Mouse (Mus musculus): ENCODE results near the gene Rsrp1.
"Not testable (repeated sequence)": the region's sequence is repeated elsewhere in the genome, so short reads cannot be mapped to it uniquely, and the experiment has no call there.

Gene Rsrp1

DNA sequence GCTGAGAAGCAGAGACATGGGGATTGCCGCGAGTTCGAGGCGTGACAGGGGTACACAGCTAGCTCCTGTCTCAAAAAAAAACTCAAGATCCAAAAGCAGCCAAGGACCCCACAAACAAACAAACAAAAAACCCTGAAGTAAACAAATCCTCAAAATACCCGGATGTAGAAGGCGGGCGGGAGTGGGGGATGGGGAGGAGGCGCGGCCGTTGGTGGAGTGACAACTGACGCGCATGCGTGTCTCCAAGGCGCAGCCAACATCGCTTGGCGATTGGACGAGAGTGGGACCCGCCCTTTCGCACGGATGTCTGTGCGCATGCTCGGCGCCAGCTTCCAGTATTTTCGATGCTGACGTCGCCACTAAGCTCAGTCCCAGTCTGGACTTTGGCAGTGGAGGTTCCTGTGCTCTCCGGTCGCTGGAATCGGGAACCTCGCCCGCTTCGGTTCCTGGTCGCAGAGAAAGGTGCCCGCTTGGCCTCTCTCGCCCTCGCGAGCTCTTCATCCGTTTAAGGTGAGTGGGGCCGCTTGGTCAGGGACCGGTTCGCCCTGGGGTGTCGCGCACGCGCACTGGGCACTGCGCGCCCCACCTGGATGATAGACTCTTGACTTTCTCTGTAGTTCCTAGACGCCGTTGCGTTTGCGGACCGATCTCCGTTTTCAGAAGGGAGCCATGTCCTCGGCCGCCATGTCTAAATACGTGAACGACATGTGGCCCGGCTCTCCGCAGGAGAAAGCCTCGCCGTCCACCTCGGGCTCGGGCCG lies at the start of gene Rsrp1:
Rsrp1 (plus strand) TSS at position 335 of the 761 bp plus-strand sequence.
- peak; percentile 95 for DNase-seq (ENCODE audit: low read depth)

GRCm38 (mm10) chr4:134876171-134876570 lies 47.2 kb upstream of the Rsrp1 start:
- DNase-seq (ENCODE audit: low read depth): no peak

DNA sequence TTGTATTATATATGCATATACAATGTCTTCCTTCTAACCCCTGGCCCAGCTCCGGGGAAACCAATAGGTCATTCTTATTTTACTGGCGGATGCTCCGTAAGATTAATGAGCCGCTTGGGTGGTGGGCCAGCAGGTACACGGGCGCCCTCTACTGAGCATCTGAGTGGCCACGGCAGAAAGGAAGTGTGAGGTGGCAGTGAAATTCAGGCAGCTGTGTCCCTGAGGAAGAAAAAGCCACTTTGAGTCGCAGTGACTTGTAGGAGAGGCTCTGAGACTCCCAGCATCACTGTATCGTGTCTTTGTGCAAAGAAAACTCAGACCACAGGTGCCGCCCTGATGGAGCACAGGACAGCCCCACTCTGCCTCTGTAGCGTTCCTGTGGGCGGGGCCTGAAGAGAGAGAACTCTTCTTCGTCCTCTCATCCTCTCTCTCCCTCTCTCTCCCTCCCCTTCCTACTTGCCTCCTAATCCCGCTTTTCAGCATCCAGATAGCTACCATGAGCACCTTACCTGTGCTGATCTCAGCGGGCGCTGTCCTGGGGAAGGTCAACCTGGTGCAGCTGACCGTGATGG lies 43.9 kb upstream of the Rsrp1 start:
- peak; percentile 56 for DNase-seq (ENCODE audit: low read depth)

DNA sequence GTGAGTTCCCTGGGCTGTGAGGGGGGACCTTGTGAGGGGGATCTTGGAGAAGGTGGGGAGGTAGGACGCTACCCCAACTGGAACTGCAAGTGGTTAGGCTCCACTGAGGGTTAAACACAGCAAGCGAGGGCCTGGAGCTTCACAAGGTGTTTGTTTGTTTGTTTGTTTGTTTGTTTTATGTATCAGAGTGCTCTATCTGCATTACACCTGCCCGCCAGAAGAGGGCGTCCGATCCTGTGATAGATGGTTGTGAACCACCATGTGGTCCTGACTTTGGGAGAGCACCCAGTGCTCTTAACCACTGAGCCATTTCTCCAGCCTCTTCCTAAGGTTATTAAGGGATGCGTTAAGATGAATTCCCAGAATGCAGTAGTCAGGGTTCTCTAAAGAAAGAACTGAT lies 43.4 kb upstream of the Rsrp1 start:
- no peak for DNase-seq (ENCODE audit: low read depth)

GRCm38 (mm10) chr4:134883266-134883665 lies 40.1 kb upstream of the Rsrp1 start:
- peak; percentile 44 for DNase-seq (ENCODE audit: low read depth)

DNA sequence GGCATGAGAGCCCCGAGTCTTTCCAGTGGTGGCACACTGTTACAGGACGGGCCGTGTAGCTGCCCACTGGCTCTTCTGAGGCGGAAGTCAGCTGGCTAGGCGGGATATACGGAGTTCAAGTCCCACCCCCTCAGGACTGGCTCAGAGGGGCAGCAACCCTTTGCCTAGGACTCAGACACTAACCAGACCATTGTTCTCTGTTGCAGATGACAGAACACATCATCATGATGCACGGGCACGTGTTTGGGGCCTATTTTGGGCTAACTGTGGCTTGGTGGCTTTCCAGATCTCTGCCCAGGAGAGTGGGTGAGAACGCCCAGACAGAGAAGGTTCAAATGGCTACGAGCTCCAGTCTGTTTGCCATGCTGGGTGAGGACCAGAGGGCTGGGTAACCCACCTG lies 39.6 kb upstream of the Rsrp1 start:
- DNase-seq (ENCODE audit: low read depth): no peak

DNA sequence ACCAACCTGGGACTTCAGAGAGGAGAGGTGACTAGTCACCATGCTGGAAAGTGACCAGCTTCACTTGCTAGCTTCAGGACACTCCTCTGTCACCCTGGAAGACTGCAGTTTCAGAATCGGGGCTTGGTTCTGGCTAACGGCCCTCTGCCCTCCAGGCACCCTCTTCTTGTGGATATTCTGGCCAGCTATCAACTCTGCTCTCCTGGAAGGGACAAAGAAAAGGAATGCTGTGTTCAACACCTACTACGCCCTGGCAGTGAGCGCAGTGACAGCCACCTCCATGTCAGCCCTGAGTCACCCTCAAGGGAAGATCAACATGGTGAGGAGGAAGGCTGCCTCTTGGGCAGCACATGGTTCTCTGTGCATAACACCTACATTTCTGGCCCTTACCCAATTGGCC lies 39.0 kb upstream of the Rsrp1 start:
- no peak for DNase-seq (ENCODE audit: low read depth)

GRCm38 (mm10) chr4:134892096-134892495 lies 31.3 kb upstream of the Rsrp1 start:
- no peak for DNase-seq (ENCODE audit: low read depth)

DNA sequence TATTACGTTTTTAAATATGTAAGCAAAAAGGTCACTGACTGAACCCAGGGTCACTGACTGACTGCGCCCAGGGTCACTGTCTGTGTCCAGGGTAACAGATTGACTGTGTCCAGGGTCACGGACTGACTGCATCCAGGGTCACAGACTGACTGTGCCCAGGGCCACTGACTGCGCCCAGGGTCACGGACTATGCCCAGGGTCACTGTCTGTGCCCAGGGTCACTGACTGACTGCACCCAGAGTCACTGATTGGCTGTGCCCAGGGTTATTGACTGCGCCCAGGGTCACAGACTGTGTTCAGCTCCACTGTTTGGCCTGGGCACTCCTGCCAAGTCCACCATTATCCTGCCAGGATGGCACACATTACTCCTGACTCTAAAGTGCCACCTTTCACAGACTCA lies 26.1 kb upstream of the Rsrp1 start:
- DNase-seq (ENCODE audit: low read depth): no peak

GRCm38 (mm10) chr4:134901126-134901525 lies 22.3 kb upstream of the Rsrp1 start:
- DNase-seq (ENCODE audit: low read depth): no peak

DNA sequence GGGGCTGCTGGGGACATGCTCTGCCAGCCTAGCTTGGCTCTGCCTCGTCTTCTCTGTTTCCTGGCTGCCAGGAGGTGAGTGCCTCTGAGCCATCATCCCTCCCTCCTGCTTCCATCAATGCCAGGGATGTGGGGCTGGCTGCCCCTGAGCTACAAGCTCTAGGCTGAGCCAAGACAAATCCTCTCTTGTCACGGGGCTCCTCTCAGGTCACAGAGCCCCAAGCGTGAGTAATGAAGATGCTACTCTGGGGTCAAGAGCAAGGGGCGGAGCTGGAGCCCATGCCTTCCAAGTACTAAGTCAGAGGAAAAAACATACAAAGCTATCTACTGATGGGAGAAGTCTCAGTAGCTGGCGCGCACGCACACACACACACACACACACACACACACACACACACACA lies 20.3 kb upstream of the Rsrp1 start:
- no peak for DNase-seq (ENCODE audit: low read depth)

DNA sequence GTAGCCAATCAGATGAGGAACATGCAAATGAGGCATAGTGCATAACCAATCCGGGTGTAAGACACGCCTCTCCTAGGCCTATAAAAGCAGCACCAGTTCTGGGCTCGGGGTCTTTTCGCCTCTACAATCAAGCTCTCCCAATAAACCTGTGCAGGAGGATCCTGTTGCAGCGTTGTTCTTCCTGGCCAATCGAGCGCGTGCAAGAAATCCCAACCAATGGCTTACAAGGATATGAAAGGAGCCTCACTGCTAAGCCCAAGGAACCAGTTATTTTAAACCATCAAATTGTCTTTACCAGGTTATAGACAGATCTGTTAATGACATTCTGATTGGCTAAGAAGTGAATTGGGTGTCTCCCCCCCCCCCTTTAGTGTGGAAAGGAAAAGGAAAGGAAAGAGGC lies 12.0 kb upstream of the Rsrp1 start:
- not testable (repeated sequence) for DNase-seq (ENCODE audit: low read depth)

DNA sequence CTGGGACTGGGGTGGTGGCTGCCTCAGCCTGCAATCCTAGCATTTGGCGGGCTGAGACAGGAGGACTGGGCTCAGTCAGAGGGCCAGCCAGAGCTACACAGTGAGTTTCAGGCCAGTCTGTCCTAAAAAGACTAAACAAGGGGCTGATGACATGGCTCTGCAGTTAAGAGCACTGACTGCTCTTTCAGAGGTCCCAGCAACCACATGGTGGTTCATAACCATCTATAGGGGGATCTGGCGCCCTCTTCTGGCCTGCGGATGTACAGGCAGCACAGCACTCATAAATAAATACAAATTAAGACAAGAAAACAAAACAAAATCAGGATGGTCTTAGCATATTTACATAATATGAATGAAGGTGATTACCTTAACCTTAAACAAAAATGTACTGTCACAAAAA lies 10.0 kb upstream of the Rsrp1 start:
- peak; percentile 81 for DNase-seq (ENCODE audit: low read depth)

DNA sequence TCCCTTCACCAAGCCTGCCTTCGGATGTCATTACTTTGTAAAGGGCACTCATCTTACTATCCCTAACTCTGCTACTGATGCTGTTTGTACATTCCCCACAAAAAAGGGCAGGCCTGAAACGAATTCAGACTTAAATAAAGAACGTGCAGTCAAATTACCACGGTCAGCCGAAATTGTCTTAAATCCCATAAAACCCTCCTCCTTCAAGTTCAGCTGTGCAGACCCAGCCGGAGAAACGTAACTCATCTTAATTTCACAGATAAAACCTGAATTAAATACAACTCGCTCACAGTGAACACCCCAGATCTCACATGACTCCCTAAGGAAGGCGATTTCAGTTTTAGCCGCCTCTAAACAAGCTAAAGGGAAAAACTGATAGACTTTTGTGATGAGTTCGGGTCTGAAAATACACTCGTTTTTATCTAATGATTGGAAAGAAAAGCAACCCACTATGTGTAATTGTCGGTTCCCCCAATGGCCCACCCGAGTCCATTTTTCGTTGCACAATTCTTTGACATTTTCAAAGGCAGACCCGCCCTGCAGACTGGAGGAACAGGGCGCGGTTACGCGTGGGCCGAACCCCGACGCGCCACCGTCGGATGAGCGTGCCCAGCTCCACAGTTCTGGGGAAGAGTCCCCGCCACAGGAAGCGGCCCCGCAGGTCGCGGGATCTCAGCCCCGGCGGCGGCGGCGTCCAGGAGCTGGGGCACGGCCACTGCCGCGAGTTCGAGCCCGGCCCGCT lies 9.1 kb upstream of the Rsrp1 start:
- DNase-seq (ENCODE audit: low read depth): no peak

- peak; percentile 96 for DNase-seq (ENCODE audit: low read depth)
Measured at GRCm38 (mm10) chr4:134914864-134915209, 8.6 kb upstream of the Rsrp1 start, which contains the start of gene Tmem50a. Gene Tmem50a (minus strand): TSS chr4:134915024.

DNA sequence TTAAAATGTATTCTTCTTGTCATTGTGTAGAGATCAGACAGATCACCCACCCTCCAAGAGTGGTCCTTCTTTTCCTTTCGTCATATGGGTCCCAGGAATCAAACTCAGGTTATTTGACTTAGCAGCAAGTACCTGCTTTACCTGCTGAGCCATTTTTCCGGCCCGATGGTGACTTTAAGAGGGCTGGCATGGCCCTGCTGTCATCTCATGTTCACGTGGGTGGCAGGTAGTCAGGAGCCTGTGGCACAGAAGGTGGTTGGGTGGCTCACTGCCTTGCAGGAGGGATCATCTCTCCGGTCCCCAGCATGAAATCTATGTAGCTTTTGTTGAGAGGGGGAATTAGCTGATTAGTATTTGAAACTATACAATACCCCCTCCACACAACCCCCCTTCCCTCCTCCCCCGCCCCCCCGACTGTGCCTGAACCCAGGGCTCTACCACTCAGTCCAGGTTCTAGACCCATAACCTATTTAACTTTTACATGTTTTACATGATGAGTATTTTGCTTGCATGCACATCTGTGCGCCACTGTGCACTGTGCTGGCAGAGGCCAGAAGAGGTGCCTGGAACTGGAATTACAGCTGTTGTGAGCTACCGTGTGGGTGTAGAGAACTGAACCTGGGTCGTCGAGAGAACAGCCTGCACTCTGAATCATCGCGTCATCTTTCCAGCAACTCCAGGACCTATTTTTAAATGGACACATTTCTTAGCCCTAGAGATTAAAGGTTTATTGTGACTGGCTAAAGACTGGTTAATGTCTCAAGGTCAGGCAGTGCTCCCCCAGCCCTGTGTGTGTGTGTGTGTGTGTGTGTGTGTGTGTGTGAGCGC lies 8.0 kb upstream of the Rsrp1 start:
- DNase-seq (ENCODE audit: low read depth): no peak

DNA sequence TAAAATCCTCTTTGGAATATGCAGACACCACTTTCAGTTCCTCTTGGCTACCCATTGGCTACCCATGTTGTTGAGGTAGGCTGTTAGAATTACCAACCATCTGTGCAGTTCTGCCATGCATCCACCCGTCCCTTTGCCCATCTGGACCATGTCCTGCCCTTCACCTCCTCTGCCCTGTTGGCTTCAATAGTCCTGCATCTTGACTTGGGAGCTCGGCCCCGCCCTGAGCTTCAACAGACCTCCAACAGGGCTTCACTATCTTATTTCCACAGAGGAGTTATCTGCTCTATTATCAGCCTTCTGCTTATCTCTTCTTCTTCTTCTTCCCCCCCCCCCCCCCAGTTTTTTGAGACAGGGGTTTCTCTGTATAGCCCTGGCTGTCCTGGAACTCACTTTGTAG lies 6.2 kb upstream of the Rsrp1 start:
- no peak for DNase-seq (ENCODE audit: low read depth)

DNA sequence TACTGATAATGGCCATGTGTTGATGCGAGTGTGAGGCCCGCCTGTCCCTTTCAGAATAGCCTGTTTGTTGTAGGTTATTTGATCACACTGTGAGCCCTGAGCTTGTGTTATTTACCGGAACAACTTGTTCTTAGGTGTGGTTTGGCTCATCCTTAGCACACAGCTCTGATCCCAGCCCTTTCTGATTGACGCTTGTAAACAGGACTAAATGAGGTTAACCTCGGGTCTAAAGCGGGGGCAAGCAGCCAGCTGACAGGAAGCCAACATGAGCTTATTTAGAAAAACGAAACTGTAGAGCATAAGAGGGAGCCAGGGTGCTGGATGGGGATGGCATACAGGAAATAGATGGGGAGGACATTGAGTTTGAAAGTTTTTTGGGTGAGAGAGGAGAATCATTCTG lies 5.0 kb upstream of the Rsrp1 start:
- DNase-seq (ENCODE audit: low read depth): no peak

DNA sequence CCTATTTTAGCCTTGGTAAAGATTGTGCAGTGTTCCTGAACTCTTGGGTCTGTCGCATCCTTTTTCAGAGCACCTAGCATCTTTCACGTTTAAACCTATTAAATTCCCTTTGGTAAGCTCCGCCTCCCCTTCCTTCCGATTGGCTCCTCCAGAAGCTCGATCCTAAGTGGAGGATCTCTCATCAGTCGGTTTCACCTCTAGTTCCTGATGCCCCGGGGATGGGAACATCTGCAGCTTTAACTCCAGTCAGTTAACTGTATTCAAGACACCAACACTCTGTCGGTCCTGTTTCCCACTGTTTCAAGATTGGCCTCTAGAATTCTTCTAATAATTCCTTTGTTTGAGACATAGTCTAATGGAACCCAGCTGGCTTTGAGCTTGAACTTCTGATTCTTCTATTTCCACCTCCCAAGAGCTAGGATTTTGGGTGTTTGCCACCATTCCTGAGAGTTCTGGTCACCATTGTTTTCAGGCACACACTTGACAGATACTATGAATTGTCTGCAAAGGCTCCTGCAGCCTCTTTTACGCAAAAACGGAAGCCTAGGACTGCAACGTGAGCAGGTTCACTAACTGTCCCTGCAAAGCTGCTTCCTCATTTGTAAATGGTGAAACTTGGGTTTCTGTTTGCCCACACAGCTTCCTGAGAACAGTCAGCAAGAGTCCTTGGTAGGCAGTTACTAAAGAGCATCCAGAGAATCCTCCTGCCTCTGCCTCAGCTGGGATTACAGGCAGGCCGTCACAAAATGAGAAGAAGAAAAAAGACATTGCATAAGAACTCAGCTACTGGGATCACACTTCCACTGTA lies 3.5 kb upstream of the Rsrp1 start:
- no peak for DNase-seq (ENCODE audit: low read depth)

DNA sequence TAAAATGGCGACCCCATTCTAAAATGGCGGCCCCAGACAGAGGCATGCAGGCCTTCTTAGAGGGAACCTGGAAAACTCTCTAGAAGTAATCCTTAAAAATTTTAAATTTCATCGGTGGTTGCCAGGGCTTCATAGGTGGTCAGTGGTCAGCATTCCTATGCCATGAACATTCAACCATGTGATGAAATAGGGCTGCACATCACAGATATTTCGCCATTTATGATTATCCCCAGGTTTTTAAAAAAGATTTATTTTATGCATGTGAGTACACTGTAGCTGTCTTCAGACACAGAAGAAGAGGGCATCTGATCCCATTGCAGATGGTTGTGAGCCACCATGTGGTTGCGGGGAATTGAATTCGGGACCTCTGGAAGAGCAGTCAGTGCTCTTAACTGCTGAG lies 2.8 kb upstream of the Rsrp1 start:
- DNase-seq (ENCODE audit: low read depth): no peak

- DNase-seq (ENCODE audit: low read depth): no peak
Measured at GRCm38 (mm10) chr4:134921703-134922102, 1.7 kb upstream of the Rsrp1 start.

Data from c-Kit-positive CD71-positive TER-119-negative erythroid progenitor cells, embryonic 14.5 days (primary cell).